Mouse (Mus musculus): ENCODE data around the gene Kmt2d.

Kmt2d gene

GRCm38 (mm10) chr15:98854214-98854613 lies 16.8 kb downstream of the Kmt2d start:
- DNase-seq (ENCODE audit: low spot score): no peak

- DNase-seq (ENCODE audit: low spot score): no peak
Observed at GRCm38 (mm10) chr15:98853161-98853937, 17.7 kb downstream of the Kmt2d start.

- no peak for DNase-seq (ENCODE audit: low spot score)
Observed at GRCm38 (mm10) chr15:98852733-98853132, 18.3 kb downstream of the Kmt2d start.

GRCm38 (mm10) chr15:98852071-98852470 lies 18.9 kb downstream of the Kmt2d start:
- DNase-seq (ENCODE audit: low spot score): no peak

- no peak for DNase-seq (ENCODE audit: low spot score)
Observed at GRCm38 (mm10) chr15:98851229-98851818, 19.7 kb downstream of the Kmt2d start.

GRCm38 (mm10) chr15:98850668-98851067 lies 20.3 kb downstream of the Kmt2d start:
- DNase-seq (ENCODE audit: low spot score): no peak

- no peak for DNase-seq (ENCODE audit: low spot score)
Observed at GRCm38 (mm10) chr15:98849956-98850600, 20.9 kb downstream of the Kmt2d start.

- no peak for DNase-seq (ENCODE audit: low spot score)
Observed at GRCm38 (mm10) chr15:98849165-98849564, 21.8 kb downstream of the Kmt2d start.

- no peak for DNase-seq (ENCODE audit: low spot score)
Observed at GRCm38 (mm10) chr15:98846140-98846539, 24.9 kb downstream of the Kmt2d start.

- DNase-seq (ENCODE audit: low spot score): no peak
Observed at GRCm38 (mm10) chr15:98845149-98845548, 25.9 kb downstream of the Kmt2d start.

GRCm38 (mm10) chr15:98843595-98844223 lies 27.3 kb downstream of the Kmt2d start:
- no peak for DNase-seq (ENCODE audit: low spot score)

GRCm38 (mm10) chr15:98839671-98840585 lies 31.1 kb downstream of the Kmt2d start:
- DNase-seq (ENCODE audit: low spot score): no peak

- no peak for DNase-seq (ENCODE audit: low spot score)
Observed at GRCm38 (mm10) chr15:98839161-98839560, 31.8 kb downstream of the Kmt2d start.

- DNase-seq (ENCODE audit: low spot score): no peak
Observed at GRCm38 (mm10) chr15:98837743-98838103, 33.3 kb downstream of the Kmt2d start.

GRCm38 (mm10) chr15:98837006-98837742 lies 33.8 kb downstream of the Kmt2d start:
- no peak for DNase-seq (ENCODE audit: low spot score)

- DNase-seq (ENCODE audit: low spot score): no peak
Observed at GRCm38 (mm10) chr15:98835291-98835690, 35.7 kb downstream of the Kmt2d start.

GRCm38 (mm10) chr15:98834059-98834458 lies 36.9 kb downstream of the Kmt2d start:
- no peak for DNase-seq (ENCODE audit: low spot score)

- no peak for DNase-seq (ENCODE audit: low spot score)
Observed at GRCm38 (mm10) chr15:98833281-98833680, 37.7 kb downstream of the Kmt2d start.

- DNase-seq (ENCODE audit: low spot score): no peak
Observed at GRCm38 (mm10) chr15:98832161-98833058, 38.6 kb downstream of the Kmt2d start.

GRCm38 (mm10) chr15:98831684-98832035 lies 39.3 kb downstream of the Kmt2d start:
- no peak for DNase-seq (ENCODE audit: low spot score)

Data from layer of hippocampus, adult 11-12 months (tissue).